Mouse (Mus musculus): ENCODE measurements around the gene Kcns1. TPM values are rescaled to one million over a fixed set of nuclear protein-coding genes. Genes with fewer than 3 reads are reported as not detected.
A peak's percentile ranks its signal among the peaks of the same experiment; 100 is the strongest.

The Kcns1 gene
- total RNA-seq, 1 experiment from 2014 or later, result not detected

DNA sequence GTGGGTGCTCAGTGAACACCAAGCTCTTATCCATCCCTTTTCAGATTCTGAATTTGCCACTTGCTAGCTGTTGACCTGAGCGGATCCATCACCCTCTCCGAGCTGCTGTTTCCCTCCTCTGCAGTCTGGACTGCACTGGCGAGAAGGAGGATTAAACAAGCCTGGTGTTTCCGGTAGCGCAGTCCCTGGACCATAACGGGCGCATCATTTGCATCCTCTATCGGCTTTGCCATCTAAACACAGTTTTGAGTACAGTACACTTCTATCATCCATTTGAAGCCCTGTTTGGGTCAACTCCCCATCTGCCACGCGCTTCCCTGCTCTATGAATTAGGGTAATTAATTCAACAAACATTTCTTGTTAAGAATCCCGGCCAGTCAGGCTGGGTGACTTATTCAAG lies 587 bp downstream of the Kcns1 start:
- DNase-seq, result no peak

DNA sequence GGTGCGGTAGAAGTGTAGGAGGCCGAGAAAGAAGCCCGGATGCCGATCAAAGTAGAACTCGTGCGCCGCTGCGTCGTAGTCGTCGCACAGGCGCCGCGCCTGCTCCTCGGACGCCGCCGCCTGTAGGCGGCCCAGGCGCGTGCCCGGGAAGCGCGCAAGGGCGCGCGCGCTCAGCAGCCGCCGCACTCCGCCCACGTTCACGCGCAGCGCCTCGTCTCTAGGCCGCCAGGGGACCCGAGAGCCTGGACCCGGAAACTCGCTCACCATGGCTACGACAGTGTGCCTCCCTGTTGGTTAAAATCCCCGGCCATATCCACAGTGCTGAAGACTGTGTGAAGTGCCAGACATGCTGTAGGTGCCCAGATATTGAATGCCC lies 2.4 kb downstream of the Kcns1 start:
- DNase-seq, result no peak

DNA sequence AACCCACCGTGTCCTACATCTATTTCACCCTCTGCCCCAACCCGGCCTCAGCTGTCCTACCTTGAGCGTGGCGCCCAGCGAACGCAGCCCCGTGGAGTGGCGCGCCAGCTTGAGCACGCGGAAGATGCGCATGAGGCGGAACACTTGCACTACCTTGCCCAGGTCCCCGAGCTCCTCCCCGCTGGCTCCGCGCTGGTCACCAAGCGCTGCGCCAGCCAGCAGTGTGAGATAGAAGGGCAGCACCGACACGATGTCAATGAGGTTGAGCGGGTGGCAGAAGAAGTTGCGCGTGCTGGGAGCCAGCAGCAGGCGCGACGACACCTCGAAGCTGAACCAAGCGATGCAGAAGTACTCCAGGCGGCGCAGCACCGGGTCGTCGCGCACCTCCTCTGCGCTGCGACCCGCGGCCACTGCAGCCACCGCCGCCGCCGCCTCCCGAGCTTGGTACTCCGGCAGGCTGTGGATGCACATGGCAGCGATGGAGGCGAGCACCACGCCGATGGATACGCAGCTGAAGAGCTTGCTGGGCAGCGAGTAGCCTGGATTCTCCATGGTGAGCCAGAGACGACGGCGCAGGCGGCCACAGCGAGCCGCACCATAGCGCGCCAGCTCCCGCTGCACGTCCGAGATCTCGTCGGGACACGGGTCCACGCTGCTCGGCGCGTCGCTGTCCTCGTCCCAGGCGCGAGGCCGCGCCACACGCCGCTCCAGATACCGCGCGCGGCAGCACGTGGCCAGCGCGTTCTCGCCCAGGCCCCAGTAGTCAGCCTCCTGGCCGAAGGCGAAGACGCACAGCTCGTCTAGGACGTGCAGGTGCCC lies 3.0 kb downstream of the Kcns1 start:
- DNase-seq, result no peak

DNA sequence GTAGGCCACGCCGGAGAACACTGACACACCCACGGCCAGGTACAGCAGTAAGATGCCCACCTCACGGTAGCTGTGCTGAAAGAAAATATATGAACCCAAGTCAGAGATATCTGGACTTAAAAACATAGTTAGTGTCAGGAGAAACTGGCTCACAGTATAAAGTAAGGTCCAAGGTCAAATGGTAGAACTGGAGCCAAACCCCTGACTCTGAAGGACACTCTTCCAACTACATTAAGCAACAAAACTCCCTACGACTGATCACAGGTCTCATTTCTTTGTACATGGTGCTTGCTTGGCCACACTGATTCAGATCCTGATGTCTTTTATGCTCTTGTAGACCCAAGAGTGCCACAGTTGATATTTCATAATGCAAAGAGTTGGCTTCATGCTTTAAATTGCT lies 6.0 kb downstream of the Kcns1 start:
- DNase-seq, result no peak

DNA sequence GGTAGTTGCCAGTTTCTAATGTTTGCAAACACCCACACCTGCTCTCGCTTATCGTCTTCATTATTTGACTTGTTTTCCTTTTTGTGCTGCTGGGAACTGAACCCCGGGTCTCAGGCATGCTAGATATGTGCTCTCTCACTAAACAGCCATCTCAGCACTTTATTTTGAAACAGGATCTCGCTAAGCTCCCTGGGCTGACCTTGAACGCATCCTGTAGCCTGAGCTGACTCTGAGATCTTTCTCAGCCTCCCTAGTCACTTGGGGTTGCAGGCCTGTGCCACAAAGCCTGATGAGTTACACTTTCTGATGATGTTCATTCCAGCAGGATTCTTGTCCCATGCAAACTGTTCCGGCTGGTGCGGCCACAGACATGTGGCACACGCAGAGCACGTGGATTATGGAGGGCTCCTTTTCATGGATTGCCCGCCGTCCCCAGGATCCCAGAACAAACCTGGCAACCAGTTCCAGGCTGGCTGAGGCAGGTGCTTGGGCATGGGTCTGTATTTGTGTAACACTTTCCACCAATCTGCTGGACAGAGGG lies 9.3 kb downstream of the Kcns1 start:
- no peak for DNase-seq

DNA sequence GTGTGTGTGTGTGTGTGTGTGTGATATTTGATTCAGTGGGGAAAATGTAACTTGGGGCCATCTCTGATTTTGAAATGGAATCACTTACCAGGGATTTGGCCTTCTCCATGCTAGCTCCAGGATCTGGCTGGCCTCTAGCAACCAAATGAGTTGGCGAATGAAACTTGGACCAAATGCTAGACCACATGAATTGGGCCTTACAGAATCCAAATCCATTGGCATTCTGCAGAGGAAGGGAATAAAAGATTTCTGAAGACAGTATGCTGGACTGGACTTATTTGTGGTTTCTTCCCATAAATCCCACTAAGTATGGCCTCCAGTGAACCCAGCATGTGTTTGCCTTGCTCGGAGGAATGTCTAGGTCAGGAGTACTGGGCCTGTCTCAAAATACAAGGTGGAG lies 12.1 kb downstream of the Kcns1 start:
- no peak for DNase-seq

DNA sequence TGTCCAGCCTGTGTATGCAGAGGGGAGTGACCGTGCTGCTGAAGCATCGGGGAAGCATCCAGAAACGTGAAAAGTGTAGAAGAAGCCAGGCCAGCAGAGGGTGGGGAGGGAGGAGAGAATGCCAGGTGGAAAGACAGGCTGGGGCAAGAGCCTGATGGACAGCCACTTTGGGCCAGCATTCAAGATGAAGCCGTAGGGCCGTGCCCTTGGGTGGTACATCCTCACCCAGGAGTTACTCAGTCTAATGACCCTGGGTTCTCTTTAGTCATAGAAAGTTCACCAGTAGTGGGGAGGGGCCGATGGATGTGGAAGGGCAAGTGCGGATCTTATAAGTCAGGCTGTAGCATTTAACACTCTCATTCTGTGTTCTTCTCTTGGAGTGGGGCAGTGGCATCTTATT lies 14.8 kb downstream of the Kcns1 start:
- DNase-seq, result peak; percentile 14

DNA sequence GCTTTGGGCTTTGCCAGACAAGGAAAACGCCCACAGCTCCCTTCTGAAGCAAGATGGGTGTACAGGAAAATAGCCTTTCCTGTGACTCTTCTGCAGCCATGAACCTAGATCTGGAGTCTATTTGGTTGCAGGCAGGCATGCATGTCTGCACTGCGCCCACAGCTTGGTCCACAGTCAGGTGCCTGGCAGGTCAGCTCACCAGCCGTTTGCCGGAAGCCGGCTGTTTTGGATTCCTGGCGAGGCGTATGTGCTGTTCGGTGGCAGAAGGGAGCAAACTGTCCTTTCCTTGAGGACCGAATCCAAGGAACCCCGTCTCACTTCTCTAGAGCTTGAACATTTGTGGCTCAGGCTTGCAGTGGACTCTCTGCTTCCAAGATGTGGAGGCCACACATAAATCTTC lies 16.9 kb downstream of the Kcns1 start:
- DNase-seq, result no peak

DNA sequence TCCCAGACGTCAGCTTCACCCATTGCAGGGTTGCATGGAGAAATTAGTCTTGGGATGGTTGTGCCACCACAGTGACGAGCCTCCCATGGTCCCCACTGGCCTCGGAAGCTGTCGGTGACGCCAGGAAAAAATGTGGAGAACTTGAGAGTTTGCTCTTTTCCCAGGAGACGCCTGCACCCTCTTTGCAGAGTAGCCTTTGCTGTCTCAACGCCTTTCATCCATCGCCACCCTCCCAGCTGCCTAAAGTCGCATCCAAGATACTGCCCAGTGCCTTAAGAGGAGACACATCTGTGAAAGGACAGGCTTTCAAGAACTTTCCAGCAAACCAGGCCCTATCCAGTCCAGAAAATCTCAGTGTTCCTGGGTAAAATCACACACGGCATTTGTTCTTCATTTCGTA lies 18.6 kb downstream of the Kcns1 start:
- no peak for DNase-seq

DNA sequence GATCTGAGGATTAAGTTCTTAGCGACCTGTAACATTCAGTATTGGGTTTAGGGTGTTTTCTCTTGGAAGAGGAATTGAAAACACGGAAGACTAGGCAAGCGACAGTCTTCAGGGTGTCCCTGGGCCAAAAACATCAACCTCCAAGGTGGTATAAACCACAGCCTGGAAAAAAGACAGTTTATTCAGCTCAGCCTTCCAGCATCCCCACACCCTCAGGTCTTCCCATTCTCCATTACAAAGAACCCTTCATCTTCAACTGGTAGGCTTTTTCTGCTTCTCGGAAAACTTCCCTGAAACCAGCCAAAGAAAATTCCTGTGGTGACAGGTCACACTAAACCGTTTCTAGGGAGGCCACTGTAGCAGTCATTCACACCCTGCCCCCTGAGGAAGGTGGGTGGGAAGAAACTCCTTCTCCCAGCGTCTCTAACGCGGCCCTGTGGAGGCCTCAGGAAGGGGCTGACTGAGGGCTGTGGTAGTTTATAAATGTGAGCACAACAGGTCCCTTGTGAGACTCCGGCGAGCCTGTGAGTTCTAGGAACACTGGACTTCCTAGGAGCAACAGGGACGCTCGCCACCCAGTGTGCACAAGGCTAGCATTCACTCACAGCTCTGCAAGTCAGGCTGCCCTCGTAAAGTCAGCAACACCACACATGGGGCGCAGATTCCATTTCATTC lies 20.7 kb downstream of the Kcns1 start:
- DNase-seq, result no peak

DNA sequence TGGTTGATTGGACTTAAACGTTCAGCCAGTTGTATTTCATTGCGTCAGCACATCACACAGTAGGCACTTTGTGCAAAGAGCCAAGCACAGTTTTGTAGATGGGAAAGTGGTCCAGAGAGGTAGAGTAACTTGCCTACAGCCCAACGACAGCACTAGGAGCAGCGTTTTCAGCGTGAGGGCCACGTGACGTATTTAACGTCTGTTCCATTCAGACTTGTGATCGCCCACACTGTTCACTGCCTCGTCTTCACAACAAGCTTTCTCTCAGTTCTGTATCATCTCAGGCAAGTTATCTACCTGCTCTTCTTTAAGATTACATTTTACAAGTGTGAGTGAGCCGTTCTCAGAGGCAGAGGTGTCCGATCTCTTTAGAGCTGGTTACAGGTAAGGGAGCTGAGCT lies 24.4 kb downstream of the Kcns1 start:
- no peak for DNase-seq

DNA sequence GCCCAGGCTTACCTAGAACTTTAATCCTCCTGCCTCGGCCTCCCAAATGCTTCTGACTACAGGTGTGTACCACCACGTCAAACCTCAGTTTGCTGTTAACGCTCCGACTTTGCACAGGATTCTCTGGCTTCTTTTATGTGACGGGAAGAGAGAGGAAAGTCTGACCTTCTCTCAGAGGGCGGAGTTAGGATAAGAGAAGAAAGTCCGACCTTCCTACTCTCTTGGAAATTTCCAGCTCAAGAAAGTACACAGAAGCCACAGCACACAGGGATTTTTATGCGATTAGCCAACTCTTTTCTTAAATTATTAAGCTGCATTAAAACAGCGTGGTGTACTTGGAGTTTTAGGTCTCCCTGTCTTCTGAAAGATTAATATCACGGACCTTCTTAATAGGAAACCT lies 26.4 kb downstream of the Kcns1 start:
- DNase-seq, result no peak

DNA sequence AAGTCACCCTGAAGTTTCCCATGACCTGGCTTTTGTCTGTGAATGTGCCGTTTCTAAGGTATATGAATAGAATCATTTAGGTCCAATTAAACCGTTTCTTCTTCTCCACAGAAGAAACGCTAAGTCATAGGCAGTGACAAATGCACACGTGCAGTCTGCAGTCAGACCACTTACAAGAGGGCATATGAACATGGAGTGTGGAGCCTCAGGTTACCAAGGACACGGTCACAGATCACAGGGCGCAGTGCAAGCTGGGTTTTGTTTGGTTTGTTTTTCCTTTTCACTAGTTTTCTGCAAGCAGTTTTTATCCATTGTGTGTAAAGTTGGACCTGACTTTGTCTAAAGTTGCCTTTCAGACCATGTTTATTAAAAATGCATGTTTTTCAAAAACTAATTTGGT lies 26.9 kb downstream of the Kcns1 start:
- DNase-seq, result no peak

DNA sequence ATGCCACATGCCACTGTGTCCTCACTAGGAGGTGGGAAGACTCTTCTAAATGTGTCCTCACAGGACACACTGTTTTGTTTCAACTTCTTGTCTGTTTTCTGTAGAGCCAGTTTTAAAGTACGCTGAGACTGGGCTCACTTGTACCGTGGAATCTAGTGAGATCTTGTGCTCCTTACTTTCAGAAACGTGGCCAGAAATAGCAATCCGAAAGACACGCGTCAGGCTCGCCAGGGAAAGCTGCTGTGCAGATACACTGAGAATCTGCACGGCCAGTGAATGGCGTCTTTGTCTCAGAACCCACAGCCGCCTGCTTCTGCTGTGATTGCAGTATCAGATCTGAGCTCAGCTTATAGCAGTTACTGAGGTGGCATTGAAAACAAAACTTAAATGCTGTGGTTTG lies 28.9 kb downstream of the Kcns1 start:
- DNase-seq, result peak; percentile 24

DNA sequence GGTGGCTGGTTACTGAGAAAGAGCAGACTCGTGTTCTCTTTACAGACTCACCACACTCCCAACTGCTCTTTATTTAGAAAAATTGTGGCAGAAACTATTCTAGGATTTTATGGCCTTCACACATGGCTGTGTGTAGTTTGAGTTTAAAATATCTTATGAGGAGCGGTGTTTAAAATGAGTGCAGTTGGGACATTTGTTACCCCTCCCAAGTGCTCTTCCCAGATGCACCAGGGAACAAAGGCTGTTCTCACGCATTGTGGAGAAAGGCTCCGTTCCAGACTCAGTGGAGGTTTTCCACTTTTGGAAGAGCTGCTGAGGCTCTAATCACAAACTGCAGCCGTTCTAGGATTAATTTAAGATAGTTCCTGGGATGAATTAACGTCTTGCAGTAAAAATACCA lies 33.2 kb downstream of the Kcns1 start:
- no peak for DNase-seq

DNA sequence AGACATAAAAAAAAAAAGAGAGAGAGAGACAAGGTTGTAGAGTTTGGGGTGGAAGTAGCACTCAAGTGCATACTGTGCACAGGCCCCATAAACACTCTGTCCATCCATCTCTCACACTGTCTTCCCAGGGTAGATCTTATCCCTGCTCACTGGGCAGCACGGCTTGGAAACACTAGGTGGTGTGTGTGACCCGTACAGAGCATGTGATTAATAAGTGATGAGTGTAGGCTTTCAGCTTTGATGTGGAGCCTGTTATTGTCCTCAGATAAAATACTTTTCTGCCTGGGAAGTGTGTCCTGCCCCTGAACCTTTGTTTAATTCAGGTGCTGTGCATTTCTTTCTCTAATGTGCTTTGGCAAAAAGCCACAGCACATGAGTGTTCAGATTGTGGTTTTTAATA lies 34.5 kb downstream of the Kcns1 start:
- no peak for DNase-seq

DNA sequence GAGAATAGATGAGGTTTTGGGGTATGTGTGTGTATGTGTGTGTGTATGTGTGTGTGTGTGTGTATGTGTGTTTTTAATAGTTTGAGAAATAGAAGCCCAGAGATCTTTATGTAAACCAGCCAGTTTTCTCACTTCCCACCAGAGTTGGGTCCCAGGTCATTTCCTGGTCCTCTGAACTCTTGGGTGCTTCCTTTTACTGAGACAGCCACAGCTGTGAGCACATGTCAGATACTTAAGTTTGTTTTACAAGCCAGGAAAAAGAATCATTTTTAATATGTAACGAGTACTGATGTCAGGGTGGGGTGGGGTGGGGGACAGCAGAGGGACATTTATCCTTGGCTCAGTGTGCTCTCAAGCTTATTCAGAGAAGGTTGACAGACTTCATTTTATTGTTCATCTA lies 35.5 kb downstream of the Kcns1 start:
- no peak for DNase-seq

DNA sequence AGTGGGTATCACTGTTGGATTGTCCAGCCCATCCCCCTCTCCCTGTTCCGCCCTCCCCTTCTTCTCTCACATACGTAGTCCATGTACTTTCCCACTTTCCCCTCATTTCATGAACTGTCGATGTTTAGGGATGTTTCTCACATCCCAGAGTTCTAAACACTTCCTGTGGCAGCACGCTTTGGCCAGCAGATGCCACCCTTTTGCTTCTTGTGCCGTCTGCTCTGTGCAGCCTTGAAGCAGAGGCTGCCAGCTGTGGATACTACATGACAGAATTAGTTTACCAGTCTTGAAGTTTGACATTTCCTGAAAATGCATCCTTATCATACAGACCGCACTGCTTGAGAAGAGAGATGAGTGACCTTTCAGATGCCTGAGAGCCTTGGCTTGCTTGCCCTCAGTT lies 36.4 kb downstream of the Kcns1 start:
- peak; percentile 36 for DNase-seq

DNA sequence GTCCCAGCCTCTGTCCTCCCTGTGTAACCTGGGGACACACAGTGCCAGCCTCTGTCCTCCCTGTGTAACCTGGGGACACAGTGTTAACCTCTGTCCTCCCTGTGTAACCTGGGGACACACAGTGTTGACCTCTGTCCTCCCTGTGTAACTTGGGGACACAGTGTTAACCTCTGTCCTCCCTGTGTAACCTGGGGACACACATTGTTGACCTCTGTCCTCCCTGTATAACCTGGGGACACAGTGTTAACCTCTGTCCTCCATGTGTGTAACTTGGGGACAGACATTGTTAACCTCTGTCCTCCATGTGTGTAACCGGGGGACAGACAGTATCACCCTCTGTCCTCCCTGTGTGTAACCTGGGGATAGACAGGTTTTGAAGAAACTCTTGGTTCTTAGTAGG lies 39.3 kb downstream of the Kcns1 start:
- DNase-seq, result no peak

DNA sequence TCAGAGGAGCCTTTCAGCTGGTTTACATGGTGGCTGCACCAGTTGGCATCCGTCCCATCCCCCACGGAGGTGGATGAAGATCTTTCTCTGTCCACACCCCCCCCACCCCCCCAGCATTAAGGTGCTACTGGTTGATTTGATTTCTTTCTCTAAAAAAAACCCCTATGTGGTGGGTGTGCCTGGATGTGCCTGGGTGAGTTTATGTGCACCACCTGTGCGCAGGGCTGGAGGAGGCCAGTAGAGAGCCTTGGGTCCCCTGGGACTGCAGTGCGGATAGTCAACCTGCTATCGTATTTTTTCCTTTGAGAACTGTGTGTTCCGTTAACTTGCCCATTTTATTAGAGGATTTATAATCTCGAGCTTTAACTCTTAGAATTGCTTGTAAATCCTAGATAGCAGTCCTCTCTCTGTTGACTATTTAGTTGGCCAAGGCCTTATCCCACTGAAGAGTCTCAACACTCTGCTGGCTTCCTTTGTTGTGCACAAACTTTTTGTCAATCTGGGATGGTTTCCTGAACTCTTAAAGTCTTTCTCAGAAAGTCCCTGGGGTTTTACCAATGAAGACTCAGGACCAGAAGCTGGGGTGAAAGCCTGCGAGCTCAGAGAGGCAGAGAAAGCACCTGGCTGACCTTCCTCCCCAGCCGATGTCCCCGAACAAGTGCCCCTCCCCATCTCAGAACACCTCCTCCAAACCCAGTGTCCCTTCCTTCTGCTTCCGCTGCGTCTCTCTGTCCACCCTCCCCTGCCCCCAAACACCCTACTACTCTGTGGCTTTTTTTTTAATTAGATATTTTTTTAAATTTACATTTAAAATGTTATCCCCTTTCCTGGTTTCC lies 42.1 kb downstream of the Kcns1 start:
- DNase-seq, result no peak

DNA sequence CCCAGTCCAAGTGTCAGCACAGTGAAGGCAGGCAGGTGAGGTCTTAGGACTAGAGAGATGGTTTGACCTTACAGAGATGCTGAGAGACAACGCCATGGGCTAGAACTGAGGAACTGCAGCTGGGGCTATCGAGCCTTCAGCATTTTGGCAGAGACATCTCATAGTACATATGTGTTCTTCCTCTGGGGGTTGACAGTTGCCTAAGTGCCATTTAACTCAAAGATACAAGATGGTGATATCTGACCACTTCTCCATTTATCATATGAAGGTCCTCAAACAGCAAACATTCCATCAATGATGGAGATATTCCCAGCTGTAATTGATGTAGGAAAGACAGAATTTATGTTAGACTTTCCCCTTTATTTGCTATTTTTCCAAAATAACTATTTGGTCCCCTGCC lies 43.6 kb downstream of the Kcns1 start:
- no peak for DNase-seq

DNA sequence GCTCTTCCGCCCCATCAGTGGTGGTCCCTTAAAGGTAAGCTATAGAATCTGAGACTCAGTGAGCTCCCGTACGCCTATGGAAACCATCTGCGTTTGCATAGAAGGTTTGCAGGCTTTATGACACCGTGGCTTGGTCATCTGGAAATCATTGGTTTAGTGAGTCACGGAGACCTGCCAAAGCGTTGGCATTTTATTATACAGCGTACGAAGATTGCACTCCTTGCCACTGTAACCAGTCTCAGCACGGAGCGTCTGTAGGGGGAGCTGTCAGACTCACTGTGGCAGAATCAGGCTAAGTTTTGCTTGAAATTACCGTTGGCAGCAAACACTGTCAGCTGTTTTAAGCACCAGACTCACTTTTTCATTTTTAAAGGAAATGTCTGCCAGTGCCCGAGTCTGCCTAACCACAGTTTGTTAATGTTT lies 44.4 kb downstream of the Kcns1 start:
- DNase-seq, result no peak

DNA sequence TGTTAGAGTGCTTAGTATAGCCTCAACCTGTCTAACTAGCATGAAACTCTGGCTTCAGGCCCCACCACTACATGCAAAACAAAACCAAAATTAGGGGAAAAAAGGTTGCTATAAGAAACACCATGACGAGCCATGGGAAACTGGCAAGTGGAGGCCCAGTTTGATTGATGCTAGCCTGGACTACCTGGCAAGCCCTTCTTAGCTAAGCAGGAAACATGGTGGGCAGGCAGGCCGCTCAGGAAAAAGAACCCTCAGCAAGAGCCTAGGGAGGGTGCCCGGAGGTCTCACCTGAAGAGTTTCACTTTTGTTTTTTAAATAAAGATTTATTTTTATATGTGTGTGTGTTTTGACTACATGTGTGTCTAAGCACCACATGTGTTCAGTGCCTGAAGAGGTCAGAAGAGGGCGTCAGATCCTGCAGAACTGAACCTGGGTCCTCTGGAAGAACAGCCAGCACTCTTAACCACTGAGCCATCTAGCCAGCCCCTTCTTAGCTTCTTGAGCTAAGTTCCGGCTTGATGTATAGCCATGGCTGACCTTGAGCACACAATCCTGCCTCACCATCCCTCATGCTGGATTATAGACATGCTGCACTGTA lies 47.6 kb downstream of the Kcns1 start:
- DNase-seq, result no peak

Measured in adrenal gland, postnatal 25 days (tissue).